8 mouse cellular contexts compared by ENCODE assay signal in genomic region chr7:79149522-79149921, GRCm38 (mm10). TPM values are rescaled to one million over a fixed set of nuclear protein-coding genes. Genes with fewer than 3 reads are reported as not detected.
A peak's percentile ranks its signal among the peaks of the same experiment; 100 is the strongest.
DNase-seq lines count a peak whose midpoint lies in the region; ATAC-seq and TF ChIP-seq lines count a peak whose summit lies in the region.

No protein-coding gene starts in this region.

- 0 out of 2 replicates have a peak, but pooled peaks cover 3% of the 10 kb centered on the region for H3K4me1 ChIP-seq in hindbrain, embryonic 11.5 days (replicated peaks; ENCODE audit: control insufficient read depth, insufficient read depth, low read length)
- peaks cover 10% of the 10 kb centered on the region for H3K4me1 ChIP-seq in hindbrain, embryonic 16.5 days (ENCODE audit: control insufficient read depth, insufficient read depth, low read depth, low read length)
- peaks cover 0 to 20% of the 10 kb centered on the region in 2 experiments; a peak in 2 of 4 replicates for H3K4me1 ChIP-seq in CH12.LX (ENCODE audit: control insufficient read depth in 1 of 2, insufficient read depth in 2 of 2)
- peaks cover 13% of the 10 kb centered on the region for H3K4me1 ChIP-seq in embryonic facial prominence, embryonic 14.5 days (ENCODE audit: control insufficient read depth, insufficient read depth, low read length)
- H3K4me1 ChIP-seq in liver, embryonic 12.5 days = peaks cover 27% of the 10 kb centered on the region

- H3K4me3 ChIP-seq in hindbrain, embryonic 11.5 days (ENCODE audit: low read depth, low read length) = no peak overlapping the region
- H3K4me3 ChIP-seq in hindbrain, embryonic 16.5 days (ENCODE audit: low read length) = no peak overlapping the region
- H3K4me3 ChIP-seq in CH12.LX (replicated peaks in 1 of 3; ENCODE audit: low read depth in 2 of 3, low read length in 2 of 3, poor library complexity in 1 of 3) = no peak overlapping the region
- H3K4me3 ChIP-seq in embryonic facial prominence, embryonic 14.5 days (ENCODE audit: low read depth, low read length) = no peak overlapping the region
- H3K4me3 ChIP-seq in liver, embryonic 12.5 days = no peak overlapping the region

- dilution Hi-C loops in CH12.LX (cut with MboI; ENCODE audit: extremely low pct_ligation_motif_present, extremely low pct_unique_long_range_greater_than_20kb, low sequenced_read_pairs) = no loop called here

- ATAC-seq in hindbrain, embryonic 11.5 days (ENCODE audit: low FRiP score) = no peak
- no peak for ATAC-seq in hindbrain, embryonic 16.5 days
- ATAC-seq in embryonic facial prominence, embryonic 14.5 days (ENCODE audit: low read depth) = no peak
- no peak for ATAC-seq in liver, embryonic 12.5 days
- ATAC-seq in activated CD4-positive, CD25-positive, alpha-beta regulatory T cell, adult 4 months = no peak

- H3K79me2 ChIP-seq in CH12.LX (replicated peaks; ENCODE audit: control insufficient read depth, extremely low read depth, insufficient read depth, poor library complexity, severe bottlenecking) = no peaks in the 10 kb centered on the region

- H3K27me3 ChIP-seq in hindbrain, embryonic 11.5 days (ENCODE audit: control insufficient read depth, insufficient read depth, low read length) = no peaks in the 10 kb centered on the region
- no peaks in the 10 kb centered on the region; the same call in 1 of the 2 replicates for H3K27me3 ChIP-seq in hindbrain, embryonic 16.5 days (replicated peaks; ENCODE audit: control insufficient read depth, insufficient read depth, low read length)
- peaks cover 15% of the 10 kb centered on the region for H3K27me3 ChIP-seq in CH12.LX (replicated peaks)
- H3K27me3 ChIP-seq in embryonic facial prominence, embryonic 14.5 days (replicated peaks; ENCODE audit: control insufficient read depth, insufficient read depth, low read length) = no peaks in the 10 kb centered on the region
- peaks cover 10% of the 10 kb centered on the region; the same call in 1 of the 2 replicates for H3K27me3 ChIP-seq in liver, embryonic 12.5 days (replicated peaks)

- TF ChIP-seq POLR2A in CH12.LX (IDR thresholded peaks at IDR 0.05; ENCODE audit: low read depth, low read length) = no peak

- 72% methylated on average over 6 of the region's 6 CpGs for WGBS in hindbrain, embryonic 11.5 days
- WGBS in hindbrain, embryonic 16.5 days = 77% methylated on average over 6 of the region's 6 CpGs
- 54% methylated on average over 6 of the region's 6 CpGs for WGBS in embryonic facial prominence, embryonic 14.5 days
- 24% methylated on average over 6 of the region's 6 CpGs for WGBS in liver, embryonic 12.5 days (ENCODE audit: insufficient replicate concordance)

- H3K9ac ChIP-seq in hindbrain, embryonic 11.5 days (ENCODE audit: low read depth, low read length) = no peak overlapping the region
- no peak overlapping the region for H3K9ac ChIP-seq in hindbrain, embryonic 16.5 days (ENCODE audit: low read depth, low read length)
- no peak overlapping the region for H3K9ac ChIP-seq in CH12.LX (ENCODE audit: insufficient read depth, low read depth)
- 0 out of 2 replicates have a peak overlapping the region, but pooled peaks have one; percentile 78 for H3K9ac ChIP-seq in embryonic facial prominence, embryonic 14.5 days (ENCODE audit: low read depth, low read length)
- no peak overlapping the region for H3K9ac ChIP-seq in liver, embryonic 12.5 days

- no peak for TF ChIP-seq EP300 in CH12.LX (IDR thresholded peaks at IDR 0.05; ENCODE audit: low read length)

- H3K36me3 ChIP-seq in hindbrain, embryonic 11.5 days (ENCODE audit: control insufficient read depth, insufficient read depth, low read length) = 0 out of 2 replicates have a peak, but pooled peaks cover 2% of the 10 kb centered on the region
- H3K36me3 ChIP-seq in hindbrain, embryonic 16.5 days (ENCODE audit: control insufficient read depth, insufficient read depth, low read length) = no peaks in the 10 kb centered on the region
- peaks cover 0 to 9% of the 10 kb centered on the region in 2 experiments for H3K36me3 ChIP-seq in CH12.LX (replicated peaks in 1 of 2; ENCODE audit: control insufficient read depth in 1 of 2, insufficient read depth in 1 of 2, low read length in 1 of 2)
- 0 out of 2 replicates have a peak, but pooled peaks cover 8% of the 10 kb centered on the region for H3K36me3 ChIP-seq in embryonic facial prominence, embryonic 14.5 days (ENCODE audit: control insufficient read depth, insufficient read depth, low read length)
- H3K36me3 ChIP-seq in liver, embryonic 12.5 days = no peaks in the 10 kb centered on the region

- H3K4me2 ChIP-seq in hindbrain, embryonic 11.5 days (replicated peaks; ENCODE audit: low read depth, low read length) = peak overlapping the region; percentile 69; the same call in 1 of the 2 replicates
- H3K4me2 ChIP-seq in hindbrain, embryonic 16.5 days (ENCODE audit: low read length) = no peak overlapping the region; the same call in 1 of the 2 replicates
- H3K4me2 ChIP-seq in CH12.LX (ENCODE audit: insufficient read depth, low read depth, poor library complexity, severe bottlenecking) = peak overlapping the region; percentile 56; the same call in 1 of the 2 replicates
- H3K4me2 ChIP-seq in embryonic facial prominence, embryonic 14.5 days (ENCODE audit: low read depth, low read length) = peak overlapping the region; percentile 78; the same call in 1 of the 2 replicates
- peak overlapping the region; percentile 84 for H3K4me2 ChIP-seq in liver, embryonic 12.5 days

- no peak overlapping the region for H3K27ac ChIP-seq in hindbrain, embryonic 11.5 days (ENCODE audit: low read depth, low read length)
- H3K27ac ChIP-seq in hindbrain, embryonic 16.5 days (ENCODE audit: low read depth, low read length) = no peak overlapping the region
- no peak overlapping the region for H3K27ac ChIP-seq in CH12.LX (ENCODE audit: insufficient read depth, low read depth)
- no peak overlapping the region for H3K27ac ChIP-seq in embryonic facial prominence, embryonic 14.5 days (replicated peaks; ENCODE audit: low read depth, low read length)
- H3K27ac ChIP-seq in liver, embryonic 12.5 days = no peak overlapping the region

- TF ChIP-seq CTCF in CH12.LX (conservative IDR thresholded peaks at IDR 0.05 in 1 of 2, IDR thresholded peaks at IDR 0.05 in 1 of 2; ENCODE audit: low read depth in 2 of 2, low read length in 2 of 2) = no peak

- no peaks in the 10 kb centered on the region for H3K9me3 ChIP-seq in hindbrain, embryonic 11.5 days (ENCODE audit: control insufficient read depth, low read length)
- no peaks in the 10 kb centered on the region for H3K9me3 ChIP-seq in hindbrain, embryonic 16.5 days (ENCODE audit: control insufficient read depth, low read length)
- H3K9me3 ChIP-seq in CH12.LX (replicated peaks; ENCODE audit: low read length) = no peaks in the 10 kb centered on the region
- H3K9me3 ChIP-seq in embryonic facial prominence, embryonic 14.5 days (ENCODE audit: control insufficient read depth, low read length) = no peaks in the 10 kb centered on the region
- no peaks in the 10 kb centered on the region for H3K9me3 ChIP-seq in liver, embryonic 12.5 days (replicated peaks)

- no peak for DNase-seq in hindbrain, embryonic 11.5 days (ENCODE audit: low spot score)
- no peak for DNase-seq in CH12.LX (ENCODE audit: extremely low read depth)
- DNase-seq in embryonic facial prominence, embryonic 14.5 days (ENCODE audit: low spot score) = no peak
- no peak for DNase-seq in c-Kit-positive CD71-positive TER-119-positive erythroid progenitor cells, embryonic 14.5 days (ENCODE audit: low spot score)
- no peak for DNase-seq in T-cell, adult 2 months (ENCODE audit: low spot score)

- TF ChIP-seq RAD21 in CH12.LX (IDR thresholded peaks at IDR 0.05; ENCODE audit: low read depth, low read length) = no peak

- in situ Hi-C loops in CH12.LX (cut with MboI; ENCODE audit: low pct_ligation_motif_present, low pct_unique_long_range_greater_than_20kb, low sequenced_read_pairs) = no loop called here

TF ChIP-seq in CH12.LX, 34 proteins besides CTCF, POLR2A, EP300 and RAD21:
- TF ChIP-seq ZC3H11A (IDR thresholded peaks at IDR 0.05; ENCODE audit: low read depth, low read length) (no peak), CHD1 (IDR thresholded peaks at IDR 0.05; ENCODE audit: low read depth, low read length) (no peak), UBTF (IDR thresholded peaks at IDR 0.05; ENCODE audit: low read depth, low read length) (no peak), RCOR1 (conservative IDR thresholded peaks at IDR 0.05; ENCODE audit: low read depth, low read length) (no peak), USF2 (conservative IDR thresholded peaks at IDR 0.05; ENCODE audit: low read depth, low read length) (no peak), CHD2 (IDR thresholded peaks at IDR 0.05; ENCODE audit: low read length) (no peak), NELFE (IDR thresholded peaks at IDR 0.05; ENCODE audit: low read depth, low read length) (no peak), SIN3A (IDR thresholded peaks at IDR 0.05; ENCODE audit: low read length) (no peak), ZNF384 (IDR thresholded peaks at IDR 0.05; ENCODE audit: low read depth, low read length) (no peak)

RNA-seq across cellular contexts. Expression of gene Mfge8, which starts 0.7 kb away (rescaled TPM):
- polyA plus RNA-seq in hindbrain, embryonic 11.5 days (2014; fragmentation: Nextera tagmentation; extraction: Ambion mirVana) = 73.4 and 75.1 TPM in 2 replicates
- 281 and 351 TPM in 2 replicates for polyA plus RNA-seq in hindbrain, embryonic 16.5 days (2015; fragmentation: Nextera tagmentation; extraction: Ambion mirVana)
- total RNA-seq in CH12.LX (2012; rRNA removed) = 16.5 and 24.5 TPM in 2 replicates
- total RNA-seq in CH12.LX (2014; rRNA removed) = 11.0 and 13.0 TPM in 2 replicates
- 12.4 and 13.2 TPM in 2 replicates for polyA plus RNA-seq in CH12.LX (2012; ENCODE audit: insufficient read length, low read depth)
- 147 and 155 TPM in 2 replicates for polyA plus RNA-seq in embryonic facial prominence, embryonic 14.5 days (2014; fragmentation: Nextera tagmentation; extraction: Ambion mirVana)
- 58.0 and 59.4 TPM in 2 replicates for polyA plus RNA-seq in liver, embryonic 12.5 days (2016; fragmentation: Nextera tagmentation; extraction: Ambion mirVana)
- 10 to 100 TPM; 21.9 to 23.7 TPM for polyA plus RNA-seq in activated CD4-positive, CD25-positive, alpha-beta regulatory T cell, adult 4 months (2017; shearing (Covaris generic))

RNA-seq across cellular contexts. Expression of gene Hapln3, which starts 18.7 kb away (rescaled TPM):
- polyA plus RNA-seq in hindbrain, embryonic 11.5 days (2014; fragmentation: Nextera tagmentation; extraction: Ambion mirVana) = 2.6 and 2.7 TPM in 2 replicates
- polyA plus RNA-seq in hindbrain, embryonic 16.5 days (2015; fragmentation: Nextera tagmentation; extraction: Ambion mirVana) = 2.3 and 4.4 TPM in 2 replicates
- total RNA-seq in CH12.LX (2012; rRNA removed) (0.04 TPM in 1 of 2 replicates, not detected in the other), CH12.LX (2014; rRNA removed) (not detected in 2 replicates)
- not detected in 2 replicates for polyA plus RNA-seq in CH12.LX (2012; ENCODE audit: insufficient read length, low read depth)
- 1.4 and 1.5 TPM in 2 replicates for polyA plus RNA-seq in embryonic facial prominence, embryonic 14.5 days (2014; fragmentation: Nextera tagmentation; extraction: Ambion mirVana)
- 0.26 and 0.71 TPM in 2 replicates for polyA plus RNA-seq in liver, embryonic 12.5 days (2016; fragmentation: Nextera tagmentation; extraction: Ambion mirVana)
- polyA plus RNA-seq in activated CD4-positive, CD25-positive, alpha-beta regulatory T cell, adult 4 months (2017; shearing (Covaris generic)) = under 1 TPM in 1 of 2 experiments, not detected in 1; 0.42 TPM
